Mouse (Mus musculus) T-cell, adult 2 months (primary cell): ENCODE measurements around the gene Psrc1.

ENCODE experiments used
- DNase-seq: peaks from one replicate; pipeline ENCODE4 v3.0.0; 2022; ENCODE audit warnings: low spot score

The Psrc1 gene

DNA sequence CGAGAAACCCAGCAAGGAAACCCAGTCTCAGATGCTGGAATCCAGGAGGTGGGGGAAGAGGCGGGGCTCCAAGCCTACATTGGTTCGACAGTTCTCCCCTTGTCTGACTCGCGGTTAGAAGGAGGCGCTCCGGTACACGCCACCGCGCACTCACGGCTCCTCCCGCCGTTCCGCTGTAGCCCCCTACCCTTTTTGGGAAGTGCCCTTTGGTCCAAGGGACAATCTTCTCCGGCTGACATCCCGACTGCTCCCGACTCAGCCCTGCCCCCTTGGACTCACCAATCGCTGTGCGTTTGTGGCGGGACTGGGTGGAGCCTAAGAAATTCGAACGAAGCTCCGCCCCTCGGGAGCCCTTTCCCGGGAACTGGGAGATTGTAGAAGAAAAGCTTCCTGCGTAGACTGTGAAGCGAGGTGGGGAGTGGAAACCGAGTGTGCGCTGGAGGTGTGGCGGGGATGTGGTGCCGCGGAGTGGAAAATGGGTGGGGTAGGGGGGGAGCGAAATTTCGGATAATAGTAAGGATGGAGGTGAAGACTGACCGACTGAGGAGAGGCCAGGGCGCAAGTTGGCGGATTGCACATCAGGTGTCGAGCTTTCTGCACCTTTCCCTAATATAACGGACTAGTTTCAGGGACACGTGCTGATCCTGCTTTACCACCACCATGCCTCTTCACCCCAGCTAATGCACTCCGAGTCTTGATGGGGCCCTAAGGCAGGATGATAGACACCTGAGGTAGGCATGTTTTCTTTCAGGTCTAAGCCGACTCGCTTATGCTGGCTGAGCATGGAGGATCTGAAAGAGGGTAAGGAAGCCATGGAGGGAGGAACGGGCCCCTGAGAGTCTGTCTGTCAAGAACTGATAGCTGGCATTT, at the start of gene Psrc1:
TSS of gene Psrc1 (plus strand) at position 355 of the 870 bp plus-strand sequence.
- peak; percentile 32 for DNase-seq

DNA sequence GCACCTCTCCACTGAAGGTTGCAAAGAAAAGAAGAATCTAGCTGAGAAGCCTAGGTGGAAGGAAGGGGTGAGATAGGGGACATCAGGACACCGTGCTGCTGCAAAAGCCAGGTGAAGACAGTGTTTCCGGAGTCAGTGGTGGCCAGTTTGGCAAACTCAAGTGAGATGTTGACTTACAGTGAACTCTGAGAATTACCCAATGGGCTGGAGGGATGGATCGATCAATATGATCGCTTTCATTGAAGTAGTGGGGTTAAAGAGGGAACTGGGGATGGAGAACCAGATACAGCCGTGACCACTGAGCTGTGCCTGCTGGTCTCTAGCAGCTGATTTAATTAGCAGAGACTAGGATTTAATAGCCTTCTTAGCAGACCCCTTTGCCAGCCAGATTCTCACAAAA, 46.8 kb upstream of the Psrc1 start:
- no peak for DNase-seq

- DNase-seq = no peak
These were observed 42.6 kb upstream of the Psrc1 start for GRCm38 (mm10) chr3:108341040-108341439.

DNA sequence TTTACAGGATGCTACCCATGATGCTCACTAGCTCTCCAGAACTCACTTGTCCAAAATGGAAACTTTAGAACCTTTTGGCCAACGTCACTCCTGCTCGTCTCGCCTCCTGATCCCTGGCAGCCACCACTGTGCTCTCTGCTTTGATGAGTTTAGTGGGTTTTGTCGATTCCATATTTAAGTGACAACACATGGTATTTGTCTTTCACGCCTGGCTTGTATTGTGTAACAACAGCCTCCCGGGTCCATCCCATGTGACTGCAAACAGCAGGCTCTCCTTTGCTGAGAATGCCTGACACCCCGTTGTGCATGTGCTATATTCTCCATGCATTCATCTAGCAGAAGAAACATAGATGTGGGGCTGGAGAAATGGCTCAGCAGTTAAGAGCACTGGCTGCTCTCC, 41.5 kb upstream of the Psrc1 start:
- no peak for DNase-seq

DNA sequence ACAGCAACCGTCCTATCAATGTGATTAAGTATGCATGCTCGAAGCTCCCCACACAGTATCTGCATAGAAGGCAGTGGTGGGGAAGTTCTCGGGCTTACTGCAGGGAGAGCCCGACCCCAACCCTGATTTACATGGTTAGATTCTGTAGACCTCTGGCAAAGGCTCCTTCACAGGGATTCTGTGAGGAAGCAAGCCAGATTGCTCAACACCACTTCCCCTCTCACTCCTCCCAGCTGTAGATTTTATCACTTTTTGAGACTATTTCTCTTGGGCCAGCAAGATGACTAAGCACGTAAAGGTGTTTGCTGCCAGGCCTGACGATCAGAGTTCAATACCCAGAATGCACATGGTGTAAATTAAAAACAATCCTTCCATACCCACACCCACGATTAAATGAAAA, 37.8 kb upstream of the Psrc1 start:
- DNase-seq = no peak

DNA sequence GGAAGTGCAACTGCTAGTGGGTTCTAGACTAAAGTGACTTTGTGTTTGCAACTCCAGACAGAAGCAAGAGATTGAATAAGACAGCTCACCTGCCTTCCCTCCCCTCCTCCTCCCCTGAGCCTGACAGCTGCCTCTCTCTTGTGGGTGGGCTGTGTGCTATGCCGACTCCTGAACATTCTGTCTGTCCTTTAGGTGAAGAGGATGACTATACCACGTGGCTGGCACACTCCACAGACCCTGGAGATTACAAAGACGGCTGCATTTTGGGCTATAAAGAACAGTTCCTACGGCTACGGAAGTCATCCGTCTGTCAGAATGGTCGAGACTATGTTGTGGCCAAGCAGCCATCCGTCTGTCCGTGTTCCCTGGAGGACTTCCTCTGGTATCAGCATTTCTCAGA, 35.3 kb upstream of the Psrc1 start:
- no peak for DNase-seq

DNA sequence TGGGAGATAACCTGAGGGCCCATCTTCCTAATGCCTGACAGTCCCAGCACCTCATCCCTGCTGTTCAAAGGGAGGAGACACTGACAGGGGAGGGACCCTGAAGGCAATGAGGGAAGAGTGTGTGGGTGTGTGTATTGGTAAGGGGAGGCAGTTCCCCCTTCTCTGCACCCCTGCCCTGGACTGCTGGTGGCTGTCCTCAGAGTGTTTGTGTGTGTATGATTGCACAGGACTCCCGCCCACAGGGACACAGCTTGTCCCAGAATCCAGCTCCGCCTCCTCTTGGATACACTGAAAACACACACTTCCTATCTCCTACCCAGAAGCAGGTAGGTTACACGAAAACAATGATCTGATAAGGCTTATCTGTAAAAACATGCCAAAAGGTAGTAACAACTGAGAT, 28.4 kb upstream of the Psrc1 start:
- no peak for DNase-seq

GRCm38 (mm10) chr3:108357051-108357450, 26.6 kb upstream of the Psrc1 start:
- DNase-seq = no peak

GRCm38 (mm10) chr3:108358445-108358844, 25.2 kb upstream of the Psrc1 start:
- DNase-seq = no peak

- DNase-seq = no peak
These were observed 22.7 kb upstream of the Psrc1 start for GRCm38 (mm10) chr3:108360894-108361293.

- no peak for DNase-seq
These were observed 20.0 kb upstream of the Psrc1 start for GRCm38 (mm10) chr3:108363626-108364025.

- DNase-seq = no peak
These were observed 19.2 kb upstream of the Psrc1 start, which contains the start of gene Mybphl for GRCm38 (mm10) chr3:108364270-108364995. Mybphl (plus strand) TSS chr3:108364911.

- DNase-seq = no peak
These were observed 16.5 kb upstream of the Psrc1 start for GRCm38 (mm10) chr3:108367173-108367572.

DNA sequence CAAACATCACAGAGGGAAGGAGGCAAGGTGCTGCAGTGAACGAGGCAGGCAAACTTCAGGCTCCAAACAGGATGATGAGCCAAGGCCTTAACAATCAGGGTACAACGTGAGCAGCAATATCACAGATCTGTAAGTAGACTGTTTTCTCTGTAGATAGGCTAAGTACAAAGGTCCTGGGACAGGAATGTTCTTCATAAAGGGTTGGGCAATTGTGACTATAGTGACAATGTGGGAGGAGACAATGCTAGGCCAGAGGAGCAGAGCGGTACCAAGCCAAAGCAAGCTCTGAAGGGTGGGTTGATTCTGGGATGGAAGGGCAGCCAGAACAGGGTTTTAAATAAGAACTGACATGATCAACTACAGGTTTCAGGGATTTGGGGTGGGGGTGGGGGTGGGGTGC, 15.8 kb upstream of the Psrc1 start:
- no peak for DNase-seq

GRCm38 (mm10) chr3:108368721-108369120, 14.9 kb upstream of the Psrc1 start:
- DNase-seq = no peak

DNA sequence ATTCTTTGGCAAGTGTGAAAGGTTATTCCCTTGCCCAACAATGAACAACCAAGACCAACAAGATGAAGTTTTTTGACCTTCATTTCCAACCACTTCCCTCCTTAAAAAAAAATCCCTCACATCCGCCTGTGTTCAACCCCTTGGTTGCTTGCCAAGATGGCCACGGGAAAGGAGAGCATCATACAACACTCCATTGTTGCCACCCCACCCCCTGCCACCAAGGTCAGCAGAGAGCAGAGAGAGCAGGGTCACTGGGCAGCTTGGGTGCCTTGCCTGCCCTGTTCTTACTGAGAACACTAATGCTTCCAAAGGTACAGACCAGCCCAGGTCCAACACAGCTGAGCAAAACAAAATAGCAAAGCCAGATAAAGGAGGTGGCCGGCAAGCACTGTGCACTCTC, 11.4 kb upstream of the Psrc1 start:
- no peak for DNase-seq

DNA sequence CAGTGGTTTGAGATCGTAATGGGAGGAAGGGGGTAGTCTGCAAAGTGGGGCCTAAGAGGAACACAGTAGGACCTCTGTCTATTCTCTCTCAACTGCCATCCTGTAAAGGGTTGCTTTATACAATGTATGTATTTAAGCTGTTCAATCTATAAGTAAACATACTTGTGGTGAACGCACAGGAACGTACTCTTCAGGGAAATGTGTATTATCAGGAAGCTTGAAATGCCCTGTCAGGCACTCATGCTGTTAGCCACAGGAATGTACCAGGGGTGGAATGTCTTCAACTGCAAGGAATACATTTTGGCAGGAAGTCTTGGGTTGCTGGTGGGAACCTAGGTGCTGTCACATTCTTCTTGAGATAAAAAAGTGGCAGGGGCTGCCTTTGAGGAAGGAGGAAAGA, 10.9 kb upstream of the Psrc1 start:
- no peak for DNase-seq

GRCm38 (mm10) chr3:108378875-108379663, 4.6 kb upstream of the Psrc1 start:
- DNase-seq = no peak

- no peak for DNase-seq
These were observed 2.9 kb upstream of the Psrc1 start for GRCm38 (mm10) chr3:108380695-108381094.

GRCm38 (mm10) chr3:108381945-108382875, 1.4 kb upstream of the Psrc1 start:
- DNase-seq = no peak

GRCm38 (mm10) chr3:108384425-108384824, 786 bp downstream of the Psrc1 start:
- DNase-seq = no peak
